Mouse (Mus musculus) left cerebral cortex, postnatal 14 days (tissue): ENCODE measurements around the gene Hrh3. TPM values are rescaled to one million over a fixed set of nuclear protein-coding genes. Genes with fewer than 3 reads are reported as not detected.
A peak's percentile ranks its signal among the peaks of the same experiment; 100 is the strongest.

Source experiments
- DNase-seq, 2 experiments: peaks; one replicate each; pipeline ENCODE4 v3.0.0; 2021 to 2022; ENCODE audit warnings: low spot score in 2 of 2, mixed read lengths in 1 of 2
- intact Hi-C: fragments of 180-260 bp; cut with DNase I; formaldehyde crosslinking; loops from one replicate; pipeline ENCODE4 v1.15.1; 2025
- total RNA-seq, 2 experiments: library from RNA; stranded (reverse); gene quantifications; 2 replicates each; pipeline ENCODE4 v1.2.3; 2021

Hrh3 gene
- total RNA-seq, 2 experiments from 2014 or later = 65.4 to 73.5 TPM

DNA sequence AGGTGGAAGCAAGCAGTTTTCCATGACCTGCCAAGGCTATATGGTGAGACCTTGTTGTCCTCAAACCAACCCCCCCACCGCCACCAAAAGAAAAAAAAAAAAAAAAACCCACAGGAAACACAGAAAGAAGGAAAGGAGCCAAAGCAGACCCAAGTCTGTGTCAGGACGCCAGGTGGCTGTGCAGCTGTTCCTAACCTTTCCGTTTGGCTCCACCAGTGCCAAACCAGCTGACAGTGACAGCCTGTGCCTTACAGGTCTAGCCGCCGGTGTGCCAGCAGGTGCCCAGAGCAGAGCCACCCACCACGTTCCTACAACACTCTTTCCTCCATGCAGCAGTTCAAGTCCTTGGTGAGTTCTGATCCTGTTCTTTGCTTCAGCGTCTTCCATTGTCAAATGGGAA is 31.4 kb downstream of the Hrh3 start:
- intact Hi-C loops = loop anchor here (5.0 to 10.0 kb wide), 2 partner anchors 44 to 182 kb away; partner anchors contain the start of genes Osbpl2 and Rps21
- no peak for DNase-seq

- intact Hi-C loops = loop anchor here (5.0 to 10.0 kb wide), 2 partner anchors 46 to 183 kb away; partner anchors contain the start of genes Osbpl2 and Rps21
- no peak for DNase-seq
Observed at GRCm38 (mm10) chr2:180071671-180072070, 32.6 kb downstream of the Hrh3 start.

- intact Hi-C loops = loop anchor here (5.0 to 10.0 kb wide), 2 partner anchors 47 to 184 kb away; partner anchors contain the start of genes Osbpl2 and Rps21
- peak; percentile 96 for DNase-seq
Observed at GRCm38 (mm10) chr2:180070481-180071453, 33.5 kb downstream of the Hrh3 start, which contains the start of gene Mtg2. Mtg2 (plus strand) TSS chr2:180070588.

GRCm38 (mm10) chr2:180069770-180070480 is 34.4 kb downstream of the Hrh3 start:
- DNase-seq = no peak
- intact Hi-C loops = loop anchor here (5.0 to 10.0 kb wide), 2 partner anchors 47 to 185 kb away; partner anchors contain the start of genes Osbpl2 and Rps21

DNA sequence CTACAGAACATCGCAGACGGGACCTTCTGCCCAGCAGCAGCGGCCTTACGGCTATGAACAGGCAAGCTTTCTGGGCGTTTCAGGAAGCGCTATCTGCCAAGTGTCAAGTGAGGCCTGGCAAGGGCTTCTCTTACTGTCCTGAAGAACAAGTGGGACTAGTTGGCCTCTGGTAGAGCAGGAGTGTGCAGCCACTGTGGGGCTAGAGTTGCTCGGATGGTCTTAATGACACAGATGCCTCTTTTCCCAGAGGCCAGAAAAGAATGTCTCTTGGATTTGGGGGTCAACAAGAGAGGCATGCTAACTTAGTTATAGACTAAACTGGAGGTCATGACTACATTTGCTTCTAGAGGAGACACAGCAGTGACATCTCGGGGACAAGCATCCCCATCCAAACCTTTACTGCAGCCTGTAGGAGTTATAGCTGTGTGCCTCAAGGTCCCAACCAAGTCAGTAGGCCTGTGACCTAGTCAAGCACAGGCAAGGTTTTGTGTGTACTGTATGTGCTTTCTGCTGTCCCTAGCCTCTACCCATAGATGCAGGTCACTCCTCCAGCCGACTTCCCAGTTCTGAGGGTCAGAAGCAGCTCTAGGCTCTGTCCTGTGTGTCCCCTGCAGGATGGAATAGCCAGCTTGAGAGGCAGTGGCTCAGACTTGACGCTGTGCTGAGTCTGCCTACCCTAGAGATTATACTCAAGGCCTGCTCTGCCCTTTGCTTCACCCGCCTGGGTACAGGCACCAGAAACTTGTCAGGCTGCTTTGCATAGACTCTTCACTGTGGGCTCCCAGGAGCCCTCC is 40.8 kb downstream of the Hrh3 start:
- DNase-seq = no peak
- intact Hi-C loops = no loop called here

DNA sequence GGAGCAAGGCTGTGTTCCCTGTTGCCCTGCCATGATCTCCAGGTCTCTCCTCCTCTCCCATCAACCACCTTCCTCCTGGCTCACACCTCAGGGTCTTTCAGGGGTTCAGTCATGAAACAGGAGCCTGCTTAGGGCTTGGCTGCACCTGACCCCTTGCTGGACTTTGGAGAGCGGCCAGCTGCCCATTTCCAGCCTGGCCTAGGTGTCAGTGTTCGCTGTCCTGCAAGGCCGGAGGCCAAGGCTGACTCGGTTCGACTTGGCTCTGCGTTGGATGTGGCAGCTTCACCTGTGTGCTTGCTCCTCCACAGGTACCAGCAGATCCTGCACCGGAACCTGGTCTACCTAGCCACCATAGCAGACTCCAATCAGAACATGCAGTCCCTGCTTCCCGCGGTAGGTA is 51.3 kb downstream of the Hrh3 start:
- intact Hi-C loops = no loop called here
- DNase-seq = no peak

- intact Hi-C loops = loop anchor here (2.0 kb wide), 1 partner anchor 135 kb away; no protein-coding TSS in a partner anchor
- peak in 1 of 2 experiments; percentile 33 for DNase-seq
Observed at GRCm38 (mm10) chr2:180051986-180052733, 52.1 kb downstream of the Hrh3 start.

- peak; percentile 87 to 88 for DNase-seq
- intact Hi-C loops = loop anchor here (2.0 kb wide), 1 partner anchor 134 kb away; no protein-coding TSS in a partner anchor
Observed at GRCm38 (mm10) chr2:180050986-180051385, 53.3 kb downstream of the Hrh3 start.

Other genes with a start within 250 kb of the Hrh3 start
- 10 to 100 TPM; 15.2 to 17.4 TPM for gene Taf4, start 127.8 kb downstream of the Hrh3 start, total RNA-seq
- 100 to 1,000 TPM; 129 to 133 TPM for gene Lsm14b, start 79.5 kb downstream of the Hrh3 start, total RNA-seq
- 100 to 1,000 TPM; 190 to 195 TPM for gene Psma7, start 62.1 kb downstream of the Hrh3 start, total RNA-seq
- 10 to 100 TPM; 33.8 to 35.0 TPM for gene Ss18l1, start 62.0 kb downstream of the Hrh3 start, total RNA-seq
- gene Mtg2, start 33.9 kb downstream of the Hrh3 start, total RNA-seq = 10 to 100 TPM; 16.1 to 17.8 TPM
- gene Osbpl2, start 14.8 kb upstream of the Hrh3 start, total RNA-seq = 10 to 100 TPM; 51.4 to 52.8 TPM
- 100 to 1,000 TPM; 104 to 109 TPM for gene Adrm1, start 67.0 kb upstream of the Hrh3 start, total RNA-seq
- 1 to 10 TPM; 8.0 to 9.7 TPM for gene Lama5, start 121.4 kb upstream of the Hrh3 start, total RNA-seq
- gene Rps21, start 152.9 kb upstream of the Hrh3 start, total RNA-seq = 100 to 1,000 TPM; 565 to 568 TPM
- gene Cables2, start 169.0 kb upstream of the Hrh3 start, total RNA-seq = 10 to 100 TPM; 30.4 to 34.6 TPM
- not detected for gene Rbbp8nl, start 185.4 kb upstream of the Hrh3 start, total RNA-seq
- gene Gata5, start 230.2 kb upstream of the Hrh3 start, total RNA-seq = not detected